ENCODE assay signal across 30 mouse cellular contexts in the genomic region with DNA sequence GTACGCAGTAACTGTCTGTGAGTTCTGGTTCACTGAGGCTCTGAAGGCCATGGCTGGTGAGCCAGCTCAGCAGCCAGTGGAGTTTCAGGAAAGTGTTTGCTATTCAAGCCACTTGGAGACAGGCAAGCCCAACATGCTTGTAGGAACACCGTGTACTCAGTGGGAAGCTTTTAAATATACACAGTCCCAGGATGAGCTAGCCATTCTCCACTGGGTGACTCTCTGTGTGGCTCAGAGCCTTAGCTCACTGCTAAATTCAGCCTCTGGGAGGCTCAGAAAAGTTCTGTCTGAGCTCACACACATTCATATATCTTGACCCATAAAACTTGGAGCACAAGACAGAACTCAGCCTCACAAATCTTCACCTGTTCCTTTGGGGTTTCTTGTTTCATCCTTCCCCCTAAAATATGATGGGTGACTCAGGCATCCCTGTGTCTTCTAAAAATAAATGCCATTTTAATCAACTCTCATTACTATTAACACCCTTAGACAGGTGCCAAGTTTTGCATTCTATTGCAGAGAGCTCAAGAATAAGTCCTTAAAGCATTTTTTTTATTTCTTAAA. TPM values are rescaled to one million over a fixed set of nuclear protein-coding genes. Genes with fewer than 3 reads are reported as not detected.
DNase-seq lines count a peak whose midpoint lies in the region; ATAC-seq and TF ChIP-seq lines count a peak whose summit lies in the region.
"Had no signal": no experiment of that assay in that cellular context is flagged by ENCODE, and none has a peak within 500 bp of the region (broad histone marks: within the 10 kb centered on the region; RNA-seq: fewer than 3 reads in every experiment).

No protein-coding gene starts in this region.

- no peaks in the 10 kb centered on the region for H3K27me3 ChIP-seq in embryonic facial prominence, embryonic 14.5 days (replicated peaks; ENCODE audit: control insufficient read depth, insufficient read depth, low read length)
- H3K27me3 ChIP-seq in embryonic facial prominence, embryonic 10.5 days (replicated peaks; ENCODE audit: low read depth, poor library complexity, severe bottlenecking) = no peaks in the 10 kb centered on the region
- no peaks in the 10 kb centered on the region for H3K27me3 ChIP-seq in heart, adult 2 months (ENCODE audit: control insufficient read depth, insufficient read depth, low read length)
- H3K27me3 ChIP-seq in heart, embryonic 11.5 days (ENCODE audit: control insufficient read depth, insufficient read depth, low read length) = no peaks in the 10 kb centered on the region
- no peaks in the 10 kb centered on the region for H3K27me3 ChIP-seq in limb, embryonic 13.5 days
- H3K27me3 ChIP-seq in limb, embryonic 10.5 days (ENCODE audit: low read depth, poor library complexity, severe bottlenecking) = no peaks in the 10 kb centered on the region
- H3K27me3 ChIP-seq: embryonic facial prominence, embryonic 13.5 days; forebrain, embryonic 13.5 days; intestine, embryonic 15.5 days; limb, embryonic 12.5 days; liver, embryonic 13.5 days; midbrain, embryonic 12.5 days; stomach, embryonic 15.5 days had no signal

- H3K4me3 ChIP-seq in embryonic facial prominence, embryonic 14.5 days (ENCODE audit: low read depth, low read length) = no peak overlapping the region
- no peak overlapping the region for H3K4me3 ChIP-seq in embryonic facial prominence, embryonic 10.5 days
- no peak overlapping the region for H3K4me3 ChIP-seq in heart, adult 2 months
- no peak overlapping the region for H3K4me3 ChIP-seq in heart, embryonic 11.5 days (ENCODE audit: low read depth, low read length)
- H3K4me3 ChIP-seq in limb, embryonic 13.5 days = no peak overlapping the region
- no peak overlapping the region for H3K4me3 ChIP-seq in limb, embryonic 10.5 days
- H3K4me3 ChIP-seq: embryonic facial prominence, embryonic 13.5 days; forebrain, embryonic 13.5 days; hindbrain, embryonic 10.5 days; intestine, embryonic 15.5 days; layer of hippocampus, adult 2 months; limb, embryonic 12.5 days; liver, embryonic 13.5 days; midbrain, embryonic 12.5 days; stomach, embryonic 15.5 days had no signal

- H3K27ac ChIP-seq in embryonic facial prominence, embryonic 14.5 days (replicated peaks; ENCODE audit: low read depth, low read length) = no peak overlapping the region
- H3K27ac ChIP-seq in embryonic facial prominence, embryonic 10.5 days (replicated peaks) = no peak overlapping the region
- peak overlapping the region; percentile 20; the same call in 1 of the 2 replicates for H3K27ac ChIP-seq in heart, adult 2 months
- no peak overlapping the region for H3K27ac ChIP-seq in heart, embryonic 11.5 days (ENCODE audit: low read depth, low read length)
- H3K27ac ChIP-seq in limb, embryonic 13.5 days = no peak overlapping the region
- H3K27ac ChIP-seq in limb, embryonic 10.5 days = no peak overlapping the region
- H3K27ac ChIP-seq: embryonic facial prominence, embryonic 13.5 days; forebrain, embryonic 13.5 days; hindbrain, embryonic 10.5 days; intestine, embryonic 15.5 days; layer of hippocampus, adult 2 months; limb, embryonic 12.5 days; liver, embryonic 13.5 days; midbrain, embryonic 12.5 days; stomach, embryonic 15.5 days had no signal

- H3K9me3 ChIP-seq in embryonic facial prominence, embryonic 14.5 days (ENCODE audit: control insufficient read depth, low read length) = no peaks in the 10 kb centered on the region
- no peaks in the 10 kb centered on the region for H3K9me3 ChIP-seq in embryonic facial prominence, embryonic 10.5 days
- no peaks in the 10 kb centered on the region for H3K9me3 ChIP-seq in heart, embryonic 11.5 days (replicated peaks; ENCODE audit: control insufficient read depth, low read length)
- no peaks in the 10 kb centered on the region for H3K9me3 ChIP-seq in limb, embryonic 13.5 days
- no peaks in the 10 kb centered on the region for H3K9me3 ChIP-seq in limb, embryonic 10.5 days (replicated peaks)
- H3K9me3 ChIP-seq: embryonic facial prominence, embryonic 13.5 days; forebrain, embryonic 13.5 days; hindbrain, embryonic 10.5 days; intestine, embryonic 15.5 days; limb, embryonic 12.5 days; liver, embryonic 13.5 days; midbrain, embryonic 12.5 days; stomach, embryonic 15.5 days had no signal

- TF ChIP-seq POLR2A in heart, adult 2 months (IDR thresholded peaks at IDR 0.05; ENCODE audit: insufficient read depth, low read depth, low read length) = no peak

- no peaks in the 10 kb centered on the region for H3K36me3 ChIP-seq in embryonic facial prominence, embryonic 14.5 days (ENCODE audit: control insufficient read depth, insufficient read depth, low read length)
- H3K36me3 ChIP-seq in embryonic facial prominence, embryonic 10.5 days (replicated peaks) = no peaks in the 10 kb centered on the region
- no peaks in the 10 kb centered on the region; the same call in 1 of the 2 replicates for H3K36me3 ChIP-seq in heart, adult 2 months (ENCODE audit: control insufficient read depth, insufficient read depth, low read length)
- H3K36me3 ChIP-seq in heart, embryonic 11.5 days (ENCODE audit: control insufficient read depth, insufficient read depth, low read length) = no peaks in the 10 kb centered on the region; the same call in 1 of the 2 replicates
- H3K36me3 ChIP-seq in limb, embryonic 13.5 days = peaks cover 4% of the 10 kb centered on the region; the same call in 1 of the 2 replicates
- H3K36me3 ChIP-seq in limb, embryonic 10.5 days = no peaks in the 10 kb centered on the region
- H3K36me3 ChIP-seq: embryonic facial prominence, embryonic 13.5 days; intestine, embryonic 15.5 days; limb, embryonic 12.5 days; liver, embryonic 13.5 days; stomach, embryonic 15.5 days had no signal

- H3K4me1 ChIP-seq in embryonic facial prominence, embryonic 14.5 days (ENCODE audit: control insufficient read depth, insufficient read depth, low read length) = no peaks in the 10 kb centered on the region
- H3K4me1 ChIP-seq in embryonic facial prominence, embryonic 10.5 days = no peaks in the 10 kb centered on the region
- H3K4me1 ChIP-seq in heart, adult 2 months (ENCODE audit: control insufficient read depth, insufficient read depth, low read length) = no peaks in the 10 kb centered on the region
- H3K4me1 ChIP-seq in heart, embryonic 11.5 days (ENCODE audit: control insufficient read depth, insufficient read depth, low read length) = no peaks in the 10 kb centered on the region
- H3K4me1 ChIP-seq in limb, embryonic 13.5 days = peaks cover 8% of the 10 kb centered on the region; the same call in 1 of the 2 replicates
- H3K4me1 ChIP-seq in limb, embryonic 10.5 days = peaks cover 5% of the 10 kb centered on the region; the same call in 1 of the 2 replicates
- H3K4me1 ChIP-seq: embryonic facial prominence, embryonic 13.5 days; forebrain, embryonic 13.5 days; hindbrain, embryonic 10.5 days; intestine, embryonic 15.5 days; liver, embryonic 13.5 days; midbrain, embryonic 12.5 days; stomach, embryonic 15.5 days had no signal

- DNase-seq in embryonic facial prominence, embryonic 14.5 days (ENCODE audit: low spot score) = no peak
- DNase-seq in embryonic facial prominence, embryonic 10.5 days (ENCODE audit: low spot score) = no peak
- DNase-seq in heart, adult 2 months = peak in 1 of 2 experiments; percentile 27
- no peak for DNase-seq in limb, embryonic 10.5 days (ENCODE audit: low spot score)
- DNase-seq in gastrocnemius, postnatal 25 days = peak; percentile 68
- DNase-seq in layer of hippocampus, postnatal 10 days (ENCODE audit: low spot score in 2 of 2) = no peak
- DNase-seq: adrenal gland, postnatal 10 days; cerebellum, adult 2 months; cerebellum, postnatal 25 days; kidney, adult 9 months; kidney, postnatal 14 days; layer of hippocampus, postnatal 36 days; liver, embryonic 13.5 days; lung, embryonic 14.5 days; thymus, adult 18-20 months; thymus, postnatal 36 days had no signal

- ATAC-seq in embryonic facial prominence, embryonic 14.5 days (ENCODE audit: low read depth) = peak; percentile 71
- no peak for ATAC-seq in heart, embryonic 11.5 days (replicated peaks; ENCODE audit: insufficient number of reproducible peaks, low FRiP score, low TSS enrichment)
- 0 out of 2 replicates have a peak, but pooled peaks have one; percentile 24 for ATAC-seq in limb, embryonic 13.5 days (ENCODE audit: low FRiP score, low read depth)
- ATAC-seq: forebrain, embryonic 13.5 days; hindbrain, embryonic 16.5 days; intestine, embryonic 15.5 days had no signal

- H3K9ac ChIP-seq in embryonic facial prominence, embryonic 14.5 days (ENCODE audit: low read depth, low read length) = no peak overlapping the region
- H3K9ac ChIP-seq in heart, adult 2 months (ENCODE audit: low read depth, low read length) = no peak overlapping the region
- H3K9ac ChIP-seq in heart, embryonic 11.5 days (ENCODE audit: low read depth, low read length) = no peak overlapping the region
- no peak overlapping the region for H3K9ac ChIP-seq in limb, embryonic 13.5 days
- H3K9ac ChIP-seq: embryonic facial prominence, embryonic 13.5 days; forebrain, embryonic 13.5 days; intestine, embryonic 15.5 days; limb, embryonic 12.5 days; liver, embryonic 13.5 days; lung, embryonic 14.5 days; midbrain, embryonic 12.5 days; stomach, embryonic 15.5 days had no signal

- WGBS in embryonic facial prominence, embryonic 14.5 days = 87% methylated on average over 2 of the region's 2 CpGs
- 83% methylated on average over 2 of the region's 2 CpGs for WGBS in embryonic facial prominence, embryonic 10.5 days
- 67% methylated on average over 2 of the region's 2 CpGs for WGBS in heart, adult 2 months
- 70% methylated on average over 2 of the region's 2 CpGs for WGBS in heart, embryonic 11.5 days (ENCODE audit: insufficient replicate concordance)
- 91% methylated on average over 2 of the region's 2 CpGs for WGBS in limb, embryonic 13.5 days
- WGBS in limb, embryonic 10.5 days = 93% methylated on average over 2 of the region's 2 CpGs

- H3K4me2 ChIP-seq in embryonic facial prominence, embryonic 14.5 days (ENCODE audit: low read depth, low read length) = no peak overlapping the region
- H3K4me2 ChIP-seq in heart, embryonic 11.5 days = no peak overlapping the region
- H3K4me2 ChIP-seq in limb, embryonic 13.5 days (replicated peaks) = no peak overlapping the region
- H3K4me2 ChIP-seq: embryonic facial prominence, embryonic 13.5 days; forebrain, embryonic 13.5 days; intestine, embryonic 15.5 days; limb, embryonic 12.5 days; liver, embryonic 13.5 days; lung, embryonic 14.5 days; midbrain, embryonic 12.5 days; stomach, embryonic 15.5 days had no signal

- H3K79me2 ChIP-seq in heart, adult 2 months (replicated peaks; ENCODE audit: control insufficient read depth, insufficient read depth, low read length) = no peaks in the 10 kb centered on the region

- intact Hi-C loops in heart, adult 2 months (cut with DNase I) = no loop called here

- TF ChIP-seq CTCF in heart, adult 2 months (IDR thresholded peaks at IDR 0.05) = 0 out of 2 replicates have a peak, but pooled peaks have one; percentile 5

- TF ChIP-seq EP300 in heart, adult 2 months (IDR thresholded peaks at IDR 0.05; ENCODE audit: insufficient read depth, low read depth, low read length) = no peak

RNA-seq across cellular contexts. Expression of a gene that starts 55.2 kb away (rescaled TPM):
- 86.6 and 105 TPM in 2 replicates for polyA plus RNA-seq in embryonic facial prominence, embryonic 14.5 days (2014; fragmentation: Nextera tagmentation; extraction: Ambion mirVana)
- polyA plus RNA-seq in embryonic facial prominence, embryonic 10.5 days (2016; fragmentation: Nextera tagmentation; extraction: Ambion mirVana) = 5.9 and 6.3 TPM in 2 replicates
- total RNA-seq in heart, adult 2 months (2021) = 10 to 100 TPM; 29.4 to 29.9 TPM
- 52.5 and 71.1 TPM in 2 replicates for polyA plus RNA-seq in heart, adult 2 months (2012; rRNA removed)
- 307 and 355 TPM in 2 replicates for polyA plus RNA-seq in heart, embryonic 11.5 days (2014; fragmentation: Nextera tagmentation; extraction: Ambion mirVana)
- 46.0 and 52.5 TPM in 2 replicates for polyA plus RNA-seq in limb, embryonic 13.5 days (2015; fragmentation: Nextera tagmentation; extraction: Ambion mirVana)
- polyA plus RNA-seq in limb, embryonic 10.5 days (2016; fragmentation: Nextera tagmentation; extraction: Ambion mirVana) = 4.4 and 6.7 TPM in 2 replicates
- total RNA-seq in gastrocnemius, postnatal 25 days (2021) = 100 to 1,000 TPM; 619 to 821 TPM
- total RNA-seq in layer of hippocampus, postnatal 10 days (2021) = 1 to 10 TPM; 2.5 to 2.7 TPM
- total RNA-seq: granulocyte monocyte progenitor cell, adult 5-6 weeks; megakaryocyte progenitor cell, adult 5-6 weeks; monocyte, adult 5-6 weeks had no signal
